Mouse (Mus musculus) limb, embryonic 12.5 days (tissue): ENCODE data around the gene D5Ertd579e. TPM values are rescaled to one million over a fixed set of nuclear protein-coding genes. Genes with fewer than 3 reads are reported as not detected.
"Not testable (repeated sequence)": the region's sequence is repeated elsewhere in the genome, so short reads cannot be mapped to it uniquely, and the experiment has no call there.

Experiments
- ATAC-seq: fragments of 200-750 bp; cut with Nextera tagmentation; 2 replicates; pipeline ENCODE4 v1.8.0; 2017; ENCODE audit warnings: low read depth, moderate TSS enrichment; ENCODE audit not compliant: insufficient number of reproducible peaks, insufficient read depth, low FRiP score, low TSS enrichment
- H3K27ac ChIP-seq: fragments of 300-500 bp; sonication (generic); 2 replicates; pipeline ENCODE4 v1.5.1; 2016; ENCODE audit warnings: mild to moderate bottlenecking, moderate library complexity
- H3K27me3 ChIP-seq: fragments of 300-500 bp; sonication (generic); 2 replicates; pipeline ENCODE4 v1.6.1; 2016; ENCODE audit warnings: mild to moderate bottlenecking, moderate library complexity
- H3K36me3 ChIP-seq: fragments of 300-500 bp; sonication (generic); 2 replicates; pipeline ENCODE4 v1.6.1; 2016; ENCODE audit warnings: mild to moderate bottlenecking, moderate library complexity
- H3K4me1 ChIP-seq: fragments of 300-500 bp; sonication (generic); replicated peaks from 2 replicates; pipeline ENCODE4 v1.6.1; 2016
- H3K4me2 ChIP-seq: fragments of 300-500 bp; sonication (generic); 2 replicates; pipeline ENCODE4 v1.6.1; 2016; ENCODE audit warnings: mild to moderate bottlenecking, moderate library complexity
- H3K4me3 ChIP-seq: fragments of 300-500 bp; sonication (generic); replicated peaks from 2 replicates; pipeline ENCODE4 v1.5.1; 2016; ENCODE audit warnings: mild to moderate bottlenecking
- H3K9ac ChIP-seq: fragments of 300-500 bp; sonication (generic); replicated peaks from 2 replicates; pipeline ENCODE4 v1.6.1; 2016; ENCODE audit warnings: mild to moderate bottlenecking, moderate library complexity
- H3K9me3 ChIP-seq: fragments of 300-500 bp; sonication (generic); 2 replicates; pipeline ENCODE4 v1.6.1; 2016; ENCODE audit warnings: mild to moderate bottlenecking, moderate library complexity
- WGBS: fragments of 180-500 bp; shearing (Covaris S2); methylation state at CpG from one replicate; pipeline ENCODE4 v1.1.7; 2016; 5-methylcytosine and 5-hydroxymethylcytosine counted together
- polyA plus RNA-seq: library from polyadenylated mRNA; unstranded; fragments of >200 nt; fragmentation: Nextera tagmentation; extraction: Ambion mirVana; gene quantifications from 2 replicates; pipeline ENCODE4 v1.2.1, GENCODE M21; 2016

D5Ertd579e gene
- polyA plus RNA-seq, 1 experiment from 2014 or later = 28.6 TPM

DNA sequence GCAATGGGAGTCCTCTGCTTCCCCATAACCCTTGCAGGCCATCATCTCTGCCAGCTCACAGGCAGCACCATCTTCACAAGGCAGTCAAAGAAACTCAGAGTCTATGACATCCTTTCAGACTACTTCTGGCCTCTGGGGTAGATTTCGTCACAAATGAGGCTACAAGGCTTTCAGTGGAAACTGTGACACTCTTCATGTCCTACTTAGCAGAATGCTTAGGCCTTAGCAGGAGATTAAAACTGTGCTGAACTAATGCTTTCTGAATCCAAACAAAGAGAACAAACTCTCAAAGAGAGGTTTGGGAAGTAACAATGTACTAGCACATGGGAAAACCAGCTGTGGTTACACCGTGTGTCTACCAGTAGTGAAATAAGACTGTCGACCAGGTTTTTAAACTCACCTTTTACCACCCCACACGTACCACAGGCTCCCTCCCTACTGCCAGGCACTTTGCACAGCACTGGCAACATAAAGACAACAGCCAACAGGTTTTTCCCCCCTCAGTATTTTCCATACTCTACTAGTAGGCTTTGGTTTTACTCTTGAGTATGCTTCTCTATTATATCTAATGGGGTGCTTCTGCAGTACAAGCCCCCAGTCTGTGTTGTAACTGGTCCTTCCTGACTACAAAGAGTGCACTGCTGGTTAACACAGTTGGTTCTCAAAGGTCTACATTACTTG is 15.8 kb downstream of the D5Ertd579e start:
- H3K4me1 ChIP-seq = peaks cover 16% of the 10 kb centered on the region
- H3K27me3 ChIP-seq = no peaks in the 10 kb centered on the region
- no peak for ATAC-seq
- no peak overlapping the region for H3K4me2 ChIP-seq
- WGBS = 76% methylated on average over 4 of the region's 4 CpGs
- H3K4me3 ChIP-seq = no peak overlapping the region
- no peak overlapping the region for H3K9ac ChIP-seq
- no peaks in the 10 kb centered on the region for H3K9me3 ChIP-seq
- H3K36me3 ChIP-seq = no peaks in the 10 kb centered on the region
- no peak overlapping the region for H3K27ac ChIP-seq

DNA sequence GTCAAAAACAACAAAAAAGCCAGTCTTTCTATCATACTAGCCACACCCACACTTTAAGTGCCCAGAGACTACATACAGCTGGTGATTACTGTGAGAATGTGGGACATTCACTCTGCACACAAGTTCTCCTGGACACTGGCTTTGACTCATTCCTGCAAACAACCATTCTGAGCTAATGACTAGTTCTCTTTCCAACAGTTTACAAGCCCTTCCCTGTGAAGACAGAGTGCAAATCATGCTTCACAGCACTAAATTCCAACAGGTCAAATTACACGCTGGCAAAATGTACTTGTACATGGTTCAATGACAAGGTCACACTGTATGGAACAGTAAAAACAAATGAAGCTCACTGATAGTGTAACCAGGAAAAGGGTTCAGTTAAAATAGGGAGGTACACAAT is 17.0 kb downstream of the D5Ertd579e start:
- Histone ChIP-seq H3K36me3 (no peaks in the 10 kb centered on the region), H3K27ac (no peak overlapping the region), H3K9me3 (no peaks in the 10 kb centered on the region), H3K27me3 (no peaks in the 10 kb centered on the region), H3K4me3 (no peak overlapping the region), H3K4me2 (no peak overlapping the region), H3K9ac (no peak overlapping the region), H3K4me1 (peaks cover 16% of the 10 kb centered on the region)
- 33% methylated on average over 1 of the region's 1 CpGs for WGBS
- ATAC-seq = no peak

DNA sequence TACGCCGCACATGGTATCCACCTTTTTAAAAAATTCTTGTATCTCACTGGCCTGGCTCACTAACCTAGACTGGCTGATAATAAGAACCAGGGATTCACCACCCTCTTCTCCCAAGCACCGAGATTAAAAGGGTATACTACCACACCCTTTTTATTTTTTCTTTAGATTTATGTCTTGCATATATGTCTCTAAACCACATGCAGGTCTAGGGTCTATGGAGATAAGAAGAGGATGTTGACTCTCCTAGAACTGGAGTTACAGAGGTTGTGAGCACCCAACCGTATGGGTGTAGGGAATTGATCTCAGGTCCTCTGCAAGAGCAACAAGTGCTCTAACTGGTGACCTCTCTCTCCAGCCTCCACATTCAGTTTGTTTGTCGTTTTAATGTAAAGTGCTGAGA is 17.9 kb downstream of the D5Ertd579e start:
- Histone ChIP-seq H3K9me3 (no peaks in the 10 kb centered on the region), H3K36me3 (no peaks in the 10 kb centered on the region), H3K4me2 (no peak overlapping the region), H3K4me3 (no peak overlapping the region), H3K9ac (no peak overlapping the region), H3K27ac (no peak overlapping the region), H3K27me3 (no peaks in the 10 kb centered on the region), H3K4me1 (peaks cover 16% of the 10 kb centered on the region)
- no peak for ATAC-seq
- WGBS = 89% methylated on average over 5 of the region's 5 CpGs

DNA sequence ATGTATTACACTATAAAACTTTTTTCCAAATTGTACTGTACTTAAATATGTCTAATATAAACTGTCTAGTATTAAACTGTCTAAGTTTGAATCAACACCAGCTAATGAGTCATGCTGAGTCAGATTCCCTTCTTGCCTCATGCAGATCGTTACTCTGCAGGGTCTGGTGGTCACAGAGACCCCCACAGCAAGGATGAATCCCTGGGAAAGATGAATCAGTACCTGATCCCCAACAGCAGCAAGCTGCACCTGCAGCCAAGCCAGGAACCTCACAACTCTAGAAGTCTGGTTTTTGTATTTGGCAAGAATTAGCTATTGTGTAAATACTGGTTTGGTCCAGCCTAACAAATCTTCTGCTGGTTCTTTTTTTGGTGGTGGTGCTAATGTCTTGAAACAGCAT is 20.4 kb downstream of the D5Ertd579e start:
- no peaks in the 10 kb centered on the region for H3K27me3 ChIP-seq
- no peak overlapping the region for H3K4me2 ChIP-seq
- no peaks in the 10 kb centered on the region for H3K9me3 ChIP-seq
- 78% methylated on average over 1 of the region's 1 CpGs for WGBS
- no peak overlapping the region for H3K9ac ChIP-seq
- H3K4me3 ChIP-seq = no peak overlapping the region
- H3K4me1 ChIP-seq = peaks cover 16% of the 10 kb centered on the region
- H3K36me3 ChIP-seq = peaks cover 15% of the 10 kb centered on the region
- ATAC-seq = no peak
- no peak overlapping the region for H3K27ac ChIP-seq

DNA sequence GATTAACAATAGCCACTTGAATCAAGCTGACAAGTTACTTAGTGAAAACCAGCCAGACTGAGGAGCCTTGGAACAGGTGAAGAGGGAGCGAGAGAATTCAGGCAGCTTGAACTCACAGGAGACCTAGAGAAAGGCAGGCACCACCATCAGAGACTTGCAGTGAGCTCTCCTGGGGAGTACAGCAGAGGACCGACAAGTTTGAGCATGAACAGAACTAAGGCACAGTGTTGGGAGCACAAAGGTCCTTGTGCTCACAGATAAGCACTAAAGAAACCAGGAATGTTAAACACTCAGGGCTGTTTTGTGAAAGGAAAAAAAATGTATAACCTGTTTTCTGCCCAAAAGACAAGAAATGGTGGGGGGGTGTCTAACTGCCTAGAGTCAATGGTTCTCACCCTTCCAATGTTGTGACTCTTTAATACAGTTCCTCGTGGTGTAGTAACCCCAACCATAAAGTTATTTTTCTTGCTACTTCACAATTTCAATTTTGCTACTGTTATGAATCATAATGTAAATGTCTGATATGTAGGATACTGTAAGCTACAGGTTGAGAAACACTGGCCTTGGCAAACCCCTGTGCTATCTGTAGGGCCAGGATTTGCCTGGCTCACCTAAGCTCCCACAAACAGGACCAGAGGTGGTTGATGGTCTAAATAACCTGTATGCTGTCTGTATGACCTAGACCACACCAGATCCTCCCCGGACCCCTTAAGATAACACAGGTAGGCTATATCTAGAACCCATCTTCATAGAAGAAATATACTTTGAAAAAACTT is 21.0 kb downstream of the D5Ertd579e start:
- no peak overlapping the region for H3K4me2 ChIP-seq

DNA sequence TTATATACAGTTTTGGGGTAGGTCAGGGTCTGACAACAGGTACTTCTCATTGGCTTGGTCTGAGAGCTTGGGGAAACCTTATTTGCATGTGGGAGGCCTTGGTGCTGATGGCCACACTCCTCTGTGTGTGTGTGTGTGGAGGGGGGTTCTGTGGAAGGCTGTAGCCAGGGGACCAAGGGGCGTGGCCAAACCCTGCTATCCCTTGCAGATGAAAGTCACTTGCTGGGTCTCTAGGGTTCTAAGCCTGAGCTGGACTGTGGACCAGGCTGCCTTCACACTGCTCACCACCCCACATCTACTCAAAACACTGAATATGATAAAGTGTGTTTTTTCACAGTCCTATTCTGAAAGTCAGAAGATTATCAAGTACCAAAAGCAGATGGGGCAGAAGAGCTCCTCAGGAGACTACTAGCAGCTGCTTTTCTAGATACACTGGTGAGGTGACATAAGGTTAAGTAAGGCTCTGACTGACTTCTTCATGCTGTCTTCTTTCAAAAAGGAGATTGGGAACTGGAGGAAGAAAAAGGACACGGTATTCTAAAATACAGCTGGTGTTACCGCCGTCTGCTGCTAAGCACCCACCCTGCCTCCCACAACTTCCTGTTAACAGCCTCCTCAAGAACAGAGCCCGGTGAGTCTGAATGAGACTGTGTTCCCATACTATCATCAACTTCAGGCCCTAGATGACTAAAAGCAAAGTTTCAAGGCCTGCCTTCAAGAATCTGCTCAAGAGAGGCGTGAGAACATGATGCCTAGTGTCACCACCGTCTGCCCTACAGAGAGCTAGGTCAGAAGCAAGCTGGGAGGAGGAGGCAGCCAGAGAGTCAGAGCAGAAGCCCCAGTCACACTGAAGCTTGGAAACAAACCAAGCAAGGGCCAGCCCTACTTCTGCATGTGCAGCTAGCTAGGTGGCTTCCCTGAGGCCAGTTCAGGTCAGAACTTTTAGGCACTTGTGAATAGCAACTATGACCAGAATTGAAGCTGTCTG is 26.5 kb downstream of the D5Ertd579e start:
- no peaks in the 10 kb centered on the region for H3K4me1 ChIP-seq
- no peaks in the 10 kb centered on the region for H3K9me3 ChIP-seq
- WGBS = 88% methylated on average over 7 of the region's 7 CpGs
- no peak for ATAC-seq
- H3K9ac ChIP-seq = no peak overlapping the region
- no peak overlapping the region for H3K27ac ChIP-seq
- peaks cover 59% of the 10 kb centered on the region for H3K36me3 ChIP-seq
- H3K4me2 ChIP-seq = no peak overlapping the region
- no peak overlapping the region for H3K4me3 ChIP-seq
- H3K27me3 ChIP-seq = no peaks in the 10 kb centered on the region

More for the DNA sequence above, 21.0 kb downstream of the D5Ertd579e start:
- Histone ChIP-seq H3K27me3 (no peaks in the 10 kb centered on the region), H3K27ac (no peak overlapping the region), H3K4me1 (peaks cover 12% of the 10 kb centered on the region), H3K9ac (no peak overlapping the region), H3K9me3 (no peaks in the 10 kb centered on the region), H3K36me3 (peaks cover 21% of the 10 kb centered on the region), H3K4me3 (no peak overlapping the region)
- 79% methylated on average over 4 of the region's 4 CpGs for WGBS
- ATAC-seq = no peak

DNA sequence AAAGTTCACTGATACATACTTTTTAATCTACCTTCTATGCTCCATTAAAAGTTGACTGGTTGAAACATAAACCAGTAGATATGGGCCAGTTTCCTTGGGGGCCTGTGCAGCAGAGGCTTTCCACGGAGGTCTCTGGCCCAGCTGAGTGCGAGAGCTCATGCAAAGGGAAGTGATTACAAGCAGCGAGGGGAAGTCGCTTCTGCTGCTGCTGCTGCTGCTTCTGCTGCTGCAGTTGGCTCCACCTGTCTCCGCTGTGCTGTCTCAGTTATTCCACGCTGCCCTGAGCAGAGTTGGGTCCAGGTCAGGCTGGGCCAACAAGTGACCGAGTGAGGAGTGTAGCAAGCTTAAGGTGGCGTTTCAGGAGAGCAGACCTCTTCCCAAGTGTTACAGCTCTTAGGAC is 27.3 kb downstream of the D5Ertd579e start:
- no peak overlapping the region for H3K4me3 ChIP-seq
- H3K9me3 ChIP-seq = no peaks in the 10 kb centered on the region
- H3K4me1 ChIP-seq = no peaks in the 10 kb centered on the region
- 90% methylated on average over 8 of the region's 8 CpGs for WGBS
- H3K4me2 ChIP-seq = no peak overlapping the region
- H3K9ac ChIP-seq = no peak overlapping the region
- H3K27me3 ChIP-seq = no peaks in the 10 kb centered on the region
- peaks cover 59% of the 10 kb centered on the region for H3K36me3 ChIP-seq
- no peak overlapping the region for H3K27ac ChIP-seq
- ATAC-seq = no peak

DNA sequence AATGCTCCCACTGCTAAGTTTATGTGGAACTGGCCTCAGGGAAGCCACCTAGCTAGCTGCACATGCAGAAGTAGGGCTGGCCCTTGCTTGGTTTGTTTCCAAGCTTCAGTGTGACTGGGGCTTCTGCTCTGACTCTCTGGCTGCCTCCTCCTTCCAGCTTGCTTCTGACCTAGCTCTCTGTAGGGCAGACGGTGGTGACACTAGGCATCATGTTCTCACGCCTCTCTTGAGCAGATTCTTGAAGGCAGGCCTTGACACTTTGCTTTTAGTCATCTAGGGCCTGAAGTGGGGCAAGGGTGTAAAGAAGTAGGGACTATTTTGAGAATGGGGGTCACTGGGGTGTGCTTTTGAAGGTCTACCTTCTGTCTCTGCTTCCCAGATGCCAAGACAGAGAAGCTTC is 27.8 kb downstream of the D5Ertd579e start:
- not testable (repeated sequence) for ATAC-seq, H3K9ac ChIP-seq, H3K27ac ChIP-seq, H3K4me1 ChIP-seq, H3K4me3 ChIP-seq, H3K9me3 ChIP-seq, H3K27me3 ChIP-seq, H3K4me2 ChIP-seq
- H3K36me3 ChIP-seq = peaks cover 59% of the 10 kb centered on the region
- 67% methylated on average over 2 of the region's 2 CpGs for WGBS

DNA sequence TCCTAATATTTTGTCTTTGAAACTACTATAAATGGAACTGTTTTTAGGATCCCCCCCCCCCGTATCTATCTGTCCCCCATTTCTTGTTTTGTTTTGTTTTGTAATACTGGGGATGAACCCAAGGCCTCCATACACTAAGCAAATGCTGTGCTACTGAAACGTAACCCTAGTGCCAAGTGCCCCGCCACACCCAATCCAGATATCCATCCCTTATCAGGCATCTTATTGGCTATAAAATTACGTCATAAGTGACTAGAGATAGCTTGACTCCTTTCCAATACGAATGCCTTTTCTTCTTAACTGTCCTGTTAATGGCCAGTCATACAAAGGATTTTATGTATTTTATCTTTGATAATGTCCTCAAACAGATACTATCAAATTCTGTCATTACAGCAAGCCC is 28.7 kb downstream of the D5Ertd579e start:
- Histone ChIP-seq H3K4me2 (no peak overlapping the region), H3K9me3 (no peaks in the 10 kb centered on the region), H3K36me3 (peaks cover 54% of the 10 kb centered on the region), H3K4me1 (no peaks in the 10 kb centered on the region), H3K4me3 (no peak overlapping the region), H3K9ac (no peak overlapping the region), H3K27ac (no peak overlapping the region), H3K27me3 (no peaks in the 10 kb centered on the region)
- WGBS = 90% methylated on average over 5 of the region's 5 CpGs
- ATAC-seq = no peak

DNA sequence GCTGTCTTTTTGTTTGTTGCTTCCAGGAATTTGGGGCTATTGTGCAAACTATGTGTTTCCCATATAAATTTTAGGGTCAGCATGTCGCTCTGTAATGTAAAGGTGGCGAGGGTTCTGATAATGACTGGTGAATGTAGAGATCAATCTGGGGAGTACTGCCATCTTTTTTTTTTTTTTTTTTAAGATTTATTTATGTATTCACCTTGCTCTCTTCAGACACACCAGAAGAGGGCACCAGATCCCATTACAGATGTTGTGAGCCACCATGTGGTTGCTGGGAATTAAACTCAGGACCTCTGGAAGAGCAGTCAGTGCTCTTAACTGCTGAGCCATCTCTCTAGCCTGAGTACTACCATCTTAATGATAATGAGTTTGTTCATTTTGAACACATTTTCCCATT is 29.1 kb downstream of the D5Ertd579e start:
- H3K9me3 ChIP-seq, H3K4me2 ChIP-seq, ATAC-seq, H3K27me3 ChIP-seq, H3K4me1 ChIP-seq, H3K27ac ChIP-seq, H3K4me3 ChIP-seq, H3K9ac ChIP-seq: not testable (repeated sequence)
- 90% methylated on average over 2 of the region's 2 CpGs for WGBS
- H3K36me3 ChIP-seq = peaks cover 51% of the 10 kb centered on the region

DNA sequence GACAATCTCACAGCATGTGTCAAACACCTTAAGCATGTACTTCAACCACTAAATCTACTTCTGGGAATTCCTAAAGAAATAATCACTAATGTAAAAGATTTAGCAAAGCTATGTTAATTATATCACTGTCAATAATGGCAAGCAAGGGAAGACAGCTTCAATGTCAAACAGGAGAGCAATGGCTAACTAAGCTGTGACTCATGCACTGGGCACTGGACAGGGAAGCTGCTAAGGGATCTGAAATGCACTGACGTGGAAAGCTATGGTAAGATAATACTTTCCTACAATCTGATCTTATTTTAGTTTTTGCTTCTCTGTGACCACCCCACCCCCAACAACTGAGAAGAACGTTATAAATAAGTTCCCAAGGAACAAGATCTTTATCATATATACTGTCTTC is 32.5 kb downstream of the D5Ertd579e start:
- Histone ChIP-seq H3K4me2 (no peak overlapping the region), H3K4me3 (no peak overlapping the region), H3K27ac (no peak overlapping the region), H3K9me3 (no peaks in the 10 kb centered on the region), H3K36me3 (peaks cover 22% of the 10 kb centered on the region; the same call in 1 of the 2 replicates), H3K27me3 (no peaks in the 10 kb centered on the region), H3K9ac (no peak overlapping the region), H3K4me1 (no peaks in the 10 kb centered on the region)
- WGBS = 91% methylated on average over 2 of the region's 2 CpGs
- no peak for ATAC-seq
